Mouse (Mus musculus) small intestine, adult 2 months (tissue): Measurements from ENCODE around the gene Adarb1. TPM values are rescaled to one million over a fixed set of nuclear protein-coding genes. Genes with fewer than 3 reads are reported as not detected.

Experiments used
- H3K27ac ChIP-seq: fragments of 200-500 bp; 2 replicates; pipeline ENCODE4 v1.5.1; 2012; ENCODE audit warnings: low read depth, low read length, control low read depth, inconsistent platforms; ENCODE audit not compliant: insufficient read depth
- H3K27me3 ChIP-seq: fragments of 200-500 bp; 2 replicates; pipeline ENCODE4 v1.6.1; 2012; ENCODE audit warnings: mild to moderate bottlenecking, moderate library complexity, low read length, inconsistent platforms; ENCODE audit not compliant: control insufficient read depth, insufficient read depth
- H3K36me3 ChIP-seq: fragments of 200-500 bp; 2 replicates; pipeline ENCODE4 v1.6.1; 2012; ENCODE audit warnings: mild to moderate bottlenecking, low read length, control low read depth, inconsistent platforms; ENCODE audit not compliant: control insufficient read depth, insufficient read depth
- H3K4me1 ChIP-seq: fragments of 200-500 bp; 2 replicates; pipeline ENCODE4 v1.6.1; 2012; ENCODE audit warnings: low read length, inconsistent platforms, mixed read lengths; ENCODE audit not compliant: control insufficient read depth, insufficient read depth, insufficient read length
- H3K4me3 ChIP-seq: fragments of 200-500 bp; 2 replicates; pipeline ENCODE4 v1.5.1; 2012; ENCODE audit warnings: low read depth, mild to moderate bottlenecking, control low read depth, inconsistent platforms, low read length, moderate library complexity
- CTCF ChIP-seq: fragments of 200-500 bp; IDR thresholded peaks from 2 replicates; pipeline ENCODE4 v1.5.1; 2012; ENCODE audit warnings: low read depth, mild to moderate bottlenecking, control low read depth, inconsistent platforms, low read length, moderate library complexity, mixed read lengths; ENCODE audit not compliant: insufficient replicate concordance, insufficient read length; ENCODE audit errors: extremely low read depth
- POLR2A ChIP-seq: fragments of 200-500 bp; IDR thresholded peaks from 2 replicates; pipeline ENCODE4 v1.6.1; 2012; ENCODE audit warnings: low read depth, mild to moderate bottlenecking, control low read depth, inconsistent platforms, low read length, moderate library complexity
- WGBS: fragments of 180-500 bp; shearing (Covaris S2); methylation state at CpG from one replicate; pipeline ENCODE4 v1.1.7; 2018; 5-methylcytosine and 5-hydroxymethylcytosine counted together
- polyA plus RNA-seq: library from polyadenylated mRNA; depleted of rRNA; stranded (reverse); fragments of >200 nt; gene quantifications from 2 replicates; pipeline ENCODE4 v1.2.3, GENCODE M21; 2012; rRNA removed

Gene Adarb1
- polyA plus RNA-seq, result 0.76 and 0.79 TPM in 2 replicates

DNA sequence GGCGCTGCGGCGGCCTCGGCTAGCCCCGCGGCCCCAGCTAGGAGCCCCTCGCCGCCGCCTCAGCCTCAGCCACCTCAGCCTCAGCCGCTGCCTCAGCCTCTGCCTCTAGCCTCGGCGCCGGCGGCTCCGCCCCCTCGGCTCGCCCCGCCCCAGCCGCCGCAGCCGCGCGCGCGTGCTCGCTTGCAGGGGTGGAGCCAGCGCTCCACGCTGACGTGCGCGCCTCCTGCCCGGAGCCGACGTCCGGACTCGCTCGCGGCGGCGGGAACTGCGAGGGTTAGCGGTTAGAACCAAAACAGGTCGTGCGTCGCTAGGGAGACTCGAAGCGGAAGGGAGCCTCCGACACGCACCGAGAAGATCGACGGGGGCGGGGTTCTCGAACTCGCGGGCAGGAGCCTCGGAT is at the start of gene Adarb1:
TSS of gene Adarb1 (minus strand) at position 133 of the 400 bp plus-strand sequence.
- no peak within 1 kb of the TSS for H3K27ac ChIP-seq
- TF ChIP-seq POLR2A (no peak), CTCF (no peak)

DNA sequence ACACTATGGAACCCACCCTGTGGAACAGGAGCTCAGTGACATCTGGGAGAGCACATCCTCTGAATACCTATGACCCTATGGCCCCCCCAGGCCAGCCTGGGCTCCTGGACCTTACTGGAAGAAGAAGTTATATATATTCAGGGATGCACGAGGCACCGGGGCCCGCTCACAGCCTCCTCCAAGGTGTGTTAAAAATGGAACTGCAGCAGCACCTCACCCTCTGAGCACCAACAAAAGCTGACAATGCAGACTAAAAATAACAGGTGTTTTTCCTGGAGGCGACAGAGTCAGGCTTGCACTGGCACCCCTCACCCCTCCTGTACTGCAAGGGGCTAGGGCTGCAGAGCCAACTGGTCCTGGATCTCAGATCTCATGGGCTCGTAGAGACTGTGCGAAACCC is 49.3 kb upstream of the Adarb1 start:
- Histone ChIP-seq H3K27ac (no peak overlapping the region), H3K4me1 (0 out of 2 replicates have a peak, but pooled peaks cover 3% of the 10 kb centered on the region), H3K36me3 (no peaks in the 10 kb centered on the region), H3K27me3 (no peaks in the 10 kb centered on the region), H3K4me3 (no peak overlapping the region)
- 85% methylated on average over 6 of the region's 6 CpGs for WGBS
- TF ChIP-seq POLR2A (no peak), CTCF (no peak)

More for the DNA sequence above, at the start of gene Adarb1:
- Histone ChIP-seq H3K4me1 (peaks cover 9% of the 10 kb centered on the region), H3K27me3 (peaks cover 14% of the 10 kb centered on the region), H3K36me3 (no peaks in the 10 kb centered on the region), H3K4me3 (peak within 1 kb of the TSS; percentile 63)
- WGBS, result under 1% methylated on average over 53 of the region's 57 CpGs

- no peak for TF ChIP-seq POLR2A
- no peak for TF ChIP-seq CTCF
- 71% methylated on average over 5 of the region's 5 CpGs for WGBS
Measured at GRCm38 (mm10) chr10:77465902-77466301, 47.8 kb upstream of the Adarb1 start.

GRCm38 (mm10) chr10:77464181-77464936 is 46.3 kb upstream of the Adarb1 start:
- Histone ChIP-seq H3K36me3 (no peaks in the 10 kb centered on the region), H3K4me3 (no peak overlapping the region), H3K27ac (no peak overlapping the region), H3K27me3 (no peaks in the 10 kb centered on the region), H3K4me1 (0 out of 2 replicates have a peak, but pooled peaks cover 3% of the 10 kb centered on the region)
- TF ChIP-seq CTCF (no peak), POLR2A (no peak)
- 40% methylated on average over 10 of the region's 10 CpGs for whole genome bisulfite sequencing

More at GRCm38 (mm10) chr10:77465902-77466301, 47.8 kb upstream of the Adarb1 start:
- Histone ChIP-seq H3K4me3 (no peak overlapping the region), H3K36me3 (no peaks in the 10 kb centered on the region), H3K4me1 (0 out of 2 replicates have a peak, but pooled peaks cover 3% of the 10 kb centered on the region), H3K27me3 (no peaks in the 10 kb centered on the region), H3K27ac (no peak overlapping the region)

- WGBS, result 86% methylated on average over 8 of the region's 8 CpGs
- 0 out of 2 replicates have a peak, but pooled peaks cover 3% of the 10 kb centered on the region for H3K4me1 ChIP-seq
- no peaks in the 10 kb centered on the region for H3K36me3 ChIP-seq
- no peak overlapping the region for H3K4me3 ChIP-seq
- no peak overlapping the region for H3K27ac ChIP-seq
- TF ChIP-seq CTCF (no peak), POLR2A (no peak)
- no peaks in the 10 kb centered on the region for H3K27me3 ChIP-seq
Measured at GRCm38 (mm10) chr10:77461161-77461560, 43.1 kb upstream of the Adarb1 start.

- H3K27me3 ChIP-seq, result no peaks in the 10 kb centered on the region
- no peaks in the 10 kb centered on the region for H3K4me1 ChIP-seq
- H3K27ac ChIP-seq, result no peak overlapping the region
- WGBS, result 71% methylated on average over 3 of the region's 3 CpGs
- H3K36me3 ChIP-seq, result no peaks in the 10 kb centered on the region
- no peak overlapping the region for H3K4me3 ChIP-seq
- no peak for TF ChIP-seq POLR2A
- TF ChIP-seq CTCF, result no peak
Measured at GRCm38 (mm10) chr10:77457701-77458100, 39.6 kb upstream of the Adarb1 start.

GRCm38 (mm10) chr10:77456507-77456906 is 38.4 kb upstream of the Adarb1 start:
- Histone ChIP-seq H3K4me1 (no peaks in the 10 kb centered on the region), H3K36me3 (no peaks in the 10 kb centered on the region), H3K27ac (no peak overlapping the region), H3K27me3 (no peaks in the 10 kb centered on the region), H3K4me3 (no peak overlapping the region)
- 67% methylated on average over 7 of the region's 7 CpGs for WGBS
- no peak for TF ChIP-seq CTCF
- TF ChIP-seq POLR2A, result no peak
